Mouse (Mus musculus) testis, adult 2 months (tissue): ENCODE measurements at regions not wholly inside any gene's neighbourhood (a gene's known extent, or its start where the extent isn't known, plus 50 kb on each side); places are given as distances from the start of the nearest gene placed in this dataset.

ENCODE experiments used
- H3K27ac ChIP-seq: fragments of 200-500 bp; 2 replicates; pipeline ENCODE4 v1.5.1; 2012; ENCODE audit warnings: low read depth, low read length; ENCODE audit not compliant: control insufficient read depth, insufficient read depth
- H3K27me3 ChIP-seq: fragments of 200-500 bp; 2 replicates; pipeline ENCODE4 v1.6.1; 2012; ENCODE audit warnings: mild to moderate bottlenecking, low read length, moderate library complexity; ENCODE audit not compliant: control insufficient read depth, insufficient read depth
- H3K36me3 ChIP-seq: fragments of 200-500 bp; 2 replicates; pipeline ENCODE4 v1.6.1; 2012; ENCODE audit warnings: mild to moderate bottlenecking, low read length; ENCODE audit not compliant: control insufficient read depth, insufficient read depth
- H3K4me1 ChIP-seq: fragments of 200-500 bp; 2 replicates; pipeline ENCODE4 v1.6.1; 2012; ENCODE audit warnings: low read length; ENCODE audit not compliant: control insufficient read depth, insufficient read depth
- H3K4me3 ChIP-seq: fragments of 200-500 bp; 2 replicates; pipeline ENCODE4 v1.5.1; 2012; ENCODE audit warnings: low read depth, mild to moderate bottlenecking, low read length, moderate library complexity, mixed read lengths; ENCODE audit not compliant: control insufficient read depth
- CTCF ChIP-seq: fragments of 200-500 bp; IDR thresholded peaks from 2 replicates; pipeline ENCODE4 v1.5.1; 2012; ENCODE audit warnings: low read depth, mild to moderate bottlenecking, inconsistent platforms, low read length, moderate library complexity; ENCODE audit not compliant: control insufficient read depth, insufficient read depth, insufficient replicate concordance
- POLR2A ChIP-seq: fragments of 200-500 bp; IDR thresholded peaks from 2 replicates; pipeline ENCODE4 v1.6.1; 2012; ENCODE audit warnings: low read depth, mild to moderate bottlenecking, inconsistent platforms, low read length, moderate library complexity; ENCODE audit not compliant: control insufficient read depth

GRCm38 (mm10) chr6:117237096-117237495 is 68.8 kb downstream of the Cxcl12 start:
- H3K36me3 ChIP-seq: no peaks in the 10 kb centered on the region

GRCm38 (mm10) chr6:117241206-117241605 is 72.9 kb downstream of the Cxcl12 start:
- no peak overlapping the region for H3K27ac ChIP-seq
- no peaks in the 10 kb centered on the region for H3K4me1 ChIP-seq
- no peak overlapping the region for H3K4me3 ChIP-seq
- no peaks in the 10 kb centered on the region for H3K36me3 ChIP-seq
- H3K27me3 ChIP-seq: no peaks in the 10 kb centered on the region
- TF ChIP-seq POLR2A: no peak

More at GRCm38 (mm10) chr6:117237096-117237495, 68.8 kb downstream of the Cxcl12 start:
- Histone ChIP-seq H3K4me3 (no peak overlapping the region), H3K27me3 (no peaks in the 10 kb centered on the region), H3K4me1 (no peaks in the 10 kb centered on the region), H3K27ac (no peak overlapping the region)
- no peak for TF ChIP-seq POLR2A
- TF ChIP-seq CTCF: no peak

- no peaks in the 10 kb centered on the region for H3K36me3 ChIP-seq
- TF ChIP-seq POLR2A (no peak), CTCF (no peak)
- H3K27me3 ChIP-seq: no peaks in the 10 kb centered on the region
- no peak overlapping the region for H3K27ac ChIP-seq
- H3K4me1 ChIP-seq: peaks cover 4% of the 10 kb centered on the region
- H3K4me3 ChIP-seq: no peak overlapping the region
Observed at GRCm38 (mm10) chr6:117245398-117245797, 77.1 kb downstream of the Cxcl12 start.

- H3K36me3 ChIP-seq: no peaks in the 10 kb centered on the region
- H3K27me3 ChIP-seq: no peaks in the 10 kb centered on the region
- H3K4me3 ChIP-seq: no peak overlapping the region
- no peak overlapping the region for H3K27ac ChIP-seq
- TF ChIP-seq CTCF (no peak), POLR2A (no peak)
- H3K4me1 ChIP-seq: peaks cover 4% of the 10 kb centered on the region
Observed at GRCm38 (mm10) chr6:117245849-117246248, 77.5 kb downstream of the Cxcl12 start.

- TF ChIP-seq POLR2A (no peak; the same call in 1 of the 2 replicates), CTCF (peak; percentile 84)
Observed at GRCm38 (mm10) chr6:117249230-117249921, 81.0 kb downstream of the Cxcl12 start.

GRCm38 (mm10) chr6:117250051-117250450 is 81.7 kb downstream of the Cxcl12 start:
- H3K4me1 ChIP-seq: peaks cover 4% of the 10 kb centered on the region
- no peak for TF ChIP-seq POLR2A
- 0 out of 2 replicates have a peak, but pooled peaks have one; percentile 13 for TF ChIP-seq CTCF
- no peak overlapping the region for H3K27ac ChIP-seq
- no peaks in the 10 kb centered on the region for H3K27me3 ChIP-seq
- no peaks in the 10 kb centered on the region for H3K36me3 ChIP-seq
- no peak overlapping the region for H3K4me3 ChIP-seq

More at GRCm38 (mm10) chr6:117249230-117249921, 81.0 kb downstream of the Cxcl12 start:
- peaks cover 4% of the 10 kb centered on the region for H3K4me1 ChIP-seq
- no peaks in the 10 kb centered on the region for H3K27me3 ChIP-seq
- H3K4me3 ChIP-seq: peak overlapping the region; percentile 41; the same call in 1 of the 2 replicates
- H3K27ac ChIP-seq: no peak overlapping the region
- H3K36me3 ChIP-seq: no peaks in the 10 kb centered on the region

- TF ChIP-seq CTCF (no peak), POLR2A (no peak)
- Histone ChIP-seq H3K4me1 (peaks cover 4% of the 10 kb centered on the region), H3K36me3 (no peaks in the 10 kb centered on the region), H3K27ac (no peak overlapping the region), H3K27me3 (no peaks in the 10 kb centered on the region), H3K4me3 (no peak overlapping the region)
Observed at GRCm38 (mm10) chr6:117251383-117251925, 83.1 kb downstream of the Cxcl12 start.

GRCm38 (mm10) chr6:117252361-117252760 is 84.0 kb downstream of the Cxcl12 start:
- TF ChIP-seq CTCF: no peak
- no peak for TF ChIP-seq POLR2A
- H3K36me3 ChIP-seq: no peaks in the 10 kb centered on the region
- no peak overlapping the region for H3K27ac ChIP-seq

More at GRCm38 (mm10) chr6:117252361-117252760, 84.0 kb downstream of the Cxcl12 start:
- Histone ChIP-seq H3K4me1 (peaks cover 4% of the 10 kb centered on the region), H3K27me3 (no peaks in the 10 kb centered on the region), H3K4me3 (no peak overlapping the region)
